Mouse (Mus musculus) embryonic fibroblast, embryonic 13.5 days (primary cell): ENCODE data around the gene Zc3h8.

Source experiments
- CTCF ChIP-seq: IDR thresholded peaks from 2 replicates; pipeline ENCODE4 v1.5.1; 2011; ENCODE audit warnings: mild to moderate bottlenecking, control low read depth, low read length, moderate library complexity, borderline replicate concordance; ENCODE audit not compliant: insufficient read depth
- POLR2A ChIP-seq: IDR thresholded peaks from 2 replicates; pipeline ENCODE4 v1.6.1; 2011; ENCODE audit warnings: low read depth, mild to moderate bottlenecking, control low read depth, low read length, moderate library complexity

DNA sequence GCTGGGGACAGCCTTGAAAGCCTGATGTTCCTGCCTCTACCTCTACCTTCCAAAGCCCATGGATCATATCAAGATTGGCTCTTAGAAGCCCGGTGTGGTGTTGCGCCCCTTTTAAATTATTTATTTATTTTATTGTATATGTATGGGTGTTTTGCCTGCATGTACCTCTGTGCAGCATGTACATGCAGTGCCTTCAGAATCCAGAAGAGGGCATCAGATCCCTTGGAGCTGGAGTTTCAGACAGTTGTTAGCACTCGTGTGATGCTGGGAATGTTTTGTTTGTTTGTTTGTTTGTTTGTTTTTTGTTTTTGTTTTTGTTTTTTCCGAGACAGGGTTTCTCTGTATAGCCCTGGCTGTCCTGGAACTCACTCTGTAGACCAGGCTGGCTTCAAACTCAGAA, 62.6 kb downstream of the Zc3h8 start:
- TF ChIP-seq CTCF = no peak
- TF ChIP-seq POLR2A = no peak
